Mouse (Mus musculus) olfactory bulb, adult 2 months (tissue): ENCODE data around the gene Arntl.

ENCODE experiments used
- CTCF ChIP-seq: fragments of 200-500 bp; IDR thresholded peaks from 2 replicates; pipeline ENCODE4 v1.5.1; 2012; ENCODE audit warnings: low read depth, mild to moderate bottlenecking, low read length, moderate library complexity; ENCODE audit not compliant: insufficient read depth
- POLR2A ChIP-seq: fragments of 200-500 bp; IDR thresholded peaks from 2 replicates; pipeline ENCODE4 v1.6.1; 2012; ENCODE audit warnings: mild to moderate bottlenecking, low read depth, low read length, moderate library complexity; ENCODE audit not compliant: insufficient read depth

GRCm38 (mm10) chr7:113239448-113240130 is 32.3 kb downstream of the Arntl start:
- TF ChIP-seq CTCF, result no peak
- no peak for TF ChIP-seq POLR2A
